Mouse (Mus musculus): ENCODE measurements around the gene Pip5k1b.

The Pip5k1b gene

DNA sequence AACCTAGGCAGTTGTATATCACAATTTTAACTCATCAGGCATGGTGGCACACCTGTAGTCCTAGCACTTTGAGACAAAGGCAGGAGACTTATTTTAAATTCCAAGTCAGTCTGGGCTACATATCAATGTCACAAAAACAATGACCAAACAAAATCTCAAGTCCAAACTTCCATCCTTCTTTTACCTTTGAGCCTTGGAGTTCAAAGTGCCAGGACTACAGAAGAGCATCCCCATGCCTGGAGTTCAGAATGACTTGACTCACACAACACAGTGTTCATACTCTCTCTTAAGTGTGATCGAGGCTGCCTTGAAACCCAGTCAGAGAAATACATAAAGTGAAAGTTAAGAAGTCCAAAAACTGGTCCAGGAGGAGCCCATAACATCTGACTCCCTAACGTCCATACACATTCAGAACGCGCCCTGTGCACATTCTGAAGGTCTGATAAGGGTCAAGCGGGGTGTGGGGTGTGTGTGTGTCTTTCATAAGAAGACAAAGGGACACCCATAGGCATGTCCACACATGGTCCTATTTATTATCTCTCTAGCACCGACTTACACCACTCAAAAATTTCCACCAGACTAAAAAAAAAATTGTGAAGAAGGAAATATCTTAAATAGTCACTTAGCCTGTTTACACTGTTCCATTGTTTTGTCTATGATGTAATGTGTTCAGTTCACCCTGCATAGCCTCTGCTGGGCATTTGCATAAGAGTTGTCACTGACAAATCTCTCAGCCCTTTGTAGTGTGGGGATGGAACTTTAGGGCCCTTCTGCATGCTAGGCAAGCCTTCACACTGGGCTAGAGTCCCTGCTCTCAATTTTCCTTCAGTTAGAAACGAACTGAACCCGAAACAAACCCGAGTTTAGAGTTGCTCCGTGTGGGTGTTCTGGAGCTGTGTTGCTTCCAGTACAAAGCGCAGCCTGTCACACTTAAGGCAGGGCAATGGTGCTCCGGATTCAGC is 296.0 kb downstream of the Pip5k1b start:
- no peak for DNase-seq (ENCODE audit: low read depth)

GRCm38 (mm10) chr19:24258368-24258767 is 297.3 kb downstream of the Pip5k1b start:
- no peak for DNase-seq (ENCODE audit: low read depth)

- DNase-seq (ENCODE audit: low read depth) = no peak
Observed at GRCm38 (mm10) chr19:24257962-24258361, 297.7 kb downstream of the Pip5k1b start.

DNA sequence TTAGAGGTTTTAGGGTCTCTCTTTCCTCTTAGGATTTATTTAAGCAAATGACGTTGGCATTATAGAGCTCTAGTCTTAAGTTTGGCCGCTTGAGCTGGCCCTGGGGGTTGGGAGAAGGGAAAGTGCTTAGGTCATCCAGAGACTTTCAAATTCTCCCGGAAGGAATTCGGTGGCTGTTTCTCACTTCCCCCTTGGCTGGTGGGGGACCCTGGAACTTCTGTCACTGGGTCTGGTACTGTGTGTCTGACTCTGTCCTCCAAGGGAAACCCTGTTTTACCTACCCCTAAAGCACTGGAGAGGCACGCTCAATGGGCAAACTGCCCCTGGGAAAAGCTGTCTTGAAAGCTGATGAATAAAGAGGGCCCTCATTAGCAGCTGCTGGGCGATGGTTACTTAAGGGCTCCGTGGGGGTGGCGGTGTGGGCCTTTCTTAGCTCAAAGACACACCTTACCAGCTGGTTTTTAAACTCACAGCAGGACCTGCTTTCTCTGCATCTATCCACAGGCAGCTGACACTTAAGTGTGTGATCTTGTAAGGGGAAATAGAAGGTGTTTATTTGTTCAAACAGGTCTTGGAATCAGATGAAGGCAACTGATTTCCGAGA is 301.9 kb downstream of the Pip5k1b start:
- DNase-seq (ENCODE audit: low read depth) = no peak

GRCm38 (mm10) chr19:24251869-24252268 is 303.8 kb downstream of the Pip5k1b start:
- DNase-seq (ENCODE audit: low read depth) = no peak
